Mouse (Mus musculus) megakaryocyte, embryonic 14.5 days (primary cell): ENCODE measurements around the gene Ctnnbip1. TPM values are rescaled to one million over a fixed set of nuclear protein-coding genes. Genes with fewer than 3 reads are reported as not detected.
A peak's percentile ranks its signal among the peaks of the same experiment; 100 is the strongest.

Experiments
- H3K27me3 ChIP-seq: replicated peaks from 2 replicates; pipeline ENCODE3; 2012; ENCODE audit warnings: inconsistent platforms
- H3K36me3 ChIP-seq: replicated peaks from 2 replicates; pipeline ENCODE3; 2012; ENCODE audit warnings: low read length, inconsistent platforms, mixed read lengths
- H3K4me1 ChIP-seq: 2 replicates; pipeline ENCODE4 v1.6.1; 2012; ENCODE audit warnings: inconsistent platforms
- H3K4me3 ChIP-seq: replicated peaks from 2 replicates; pipeline ENCODE3; 2012; ENCODE audit warnings: moderate library complexity, mild to moderate bottlenecking, inconsistent platforms
- H3K9me3 ChIP-seq: 2 replicates; pipeline ENCODE4 v1.6.1; 2012; ENCODE audit warnings: inconsistent platforms
- FLI1 ChIP-seq: IDR thresholded peaks from 2 replicates; pipeline ENCODE4 v1.6.1; 2012; ENCODE audit warnings: low read length, inconsistent platforms, mixed read lengths
- GATA1 ChIP-seq: IDR thresholded peaks from 3 replicates; pipeline ENCODE4 v1.6.1; 2012; ENCODE audit warnings: mixed read lengths, low read length, inconsistent platforms, borderline replicate concordance
- polyA plus RNA-seq: library from polyadenylated mRNA; stranded (reverse); fragments of >175 nt; gene quantifications from 2 replicates; pipeline ENCODE4 v1.2.3, GENCODE M21; 2012; ENCODE audit warnings: low replicate concordance; ENCODE audit not compliant: insufficient read depth

Ctnnbip1 gene
- polyA plus RNA-seq, 1 experiment = 14.5 TPM

- H3K4me3 ChIP-seq = no peak overlapping the region
- H3K4me1 ChIP-seq = no peaks in the 10 kb centered on the region
- no peaks in the 10 kb centered on the region for H3K9me3 ChIP-seq
- H3K27me3 ChIP-seq = peaks cover 87% of the 10 kb centered on the region
- H3K36me3 ChIP-seq = no peaks in the 10 kb centered on the region
- TF ChIP-seq FLI1 (no peak), GATA1 (no peak)
Observed at GRCm38 (mm10) chr4:149578831-149579230, 60.8 kb downstream of the Ctnnbip1 start.

GRCm38 (mm10) chr4:149585236-149585635 lies 67.2 kb downstream of the Ctnnbip1 start:
- peaks cover 21% of the 10 kb centered on the region for H3K4me1 ChIP-seq
- H3K9me3 ChIP-seq = no peaks in the 10 kb centered on the region
- H3K27me3 ChIP-seq = peaks cover 84% of the 10 kb centered on the region
- no peaks in the 10 kb centered on the region for H3K36me3 ChIP-seq
- H3K4me3 ChIP-seq = no peak overlapping the region
- no peak for TF ChIP-seq GATA1

- Histone ChIP-seq H3K9me3 (peaks cover 2% of the 10 kb centered on the region; the same call in 1 of the 2 replicates), H3K36me3 (no peaks in the 10 kb centered on the region), H3K4me1 (peaks cover 21% of the 10 kb centered on the region), H3K27me3 (peaks cover 75% of the 10 kb centered on the region), H3K4me3 (peak within 1 kb of the TSS; percentile 93)
- TF ChIP-seq GATA1 (no peak), FLI1 (no peak)
Observed at GRCm38 (mm10) chr4:149586044-149586782, 68.2 kb downstream of the Ctnnbip1 start, which contains the start of gene Clstn1. Clstn1 (plus strand) TSS chr4:149586468.

- Histone ChIP-seq H3K36me3 (no peaks in the 10 kb centered on the region), H3K9me3 (peaks cover 9% of the 10 kb centered on the region; the same call in 1 of the 2 replicates), H3K4me1 (peaks cover 21% of the 10 kb centered on the region), H3K4me3 (peak overlapping the region; percentile 93), H3K27me3 (peaks cover 69% of the 10 kb centered on the region)
- TF ChIP-seq FLI1 (no peak), GATA1 (no peak)
Observed at GRCm38 (mm10) chr4:149586783-149587595, 69.0 kb downstream of the Ctnnbip1 start.

- TF ChIP-seq FLI1 (no peak), GATA1 (no peak)
- Histone ChIP-seq H3K27me3 (peaks cover 71% of the 10 kb centered on the region), H3K4me1 (peaks cover 21% of the 10 kb centered on the region), H3K4me3 (peak overlapping the region; percentile 93), H3K36me3 (no peaks in the 10 kb centered on the region), H3K9me3 (peaks cover 9% of the 10 kb centered on the region; the same call in 1 of the 2 replicates)
Observed at GRCm38 (mm10) chr4:149587596-149588168, 69.6 kb downstream of the Ctnnbip1 start.

GRCm38 (mm10) chr4:149590200-149590599 lies 72.2 kb downstream of the Ctnnbip1 start:
- peaks cover 19% of the 10 kb centered on the region for H3K4me1 ChIP-seq
- no peak for TF ChIP-seq FLI1
- no peak for TF ChIP-seq GATA1
- peaks cover 9% of the 10 kb centered on the region; the same call in 1 of the 2 replicates for H3K9me3 ChIP-seq
- H3K4me3 ChIP-seq = no peak overlapping the region
- H3K36me3 ChIP-seq = no peaks in the 10 kb centered on the region
- H3K27me3 ChIP-seq = peaks cover 53% of the 10 kb centered on the region

GRCm38 (mm10) chr4:149591486-149591885 lies 73.5 kb downstream of the Ctnnbip1 start:
- TF ChIP-seq FLI1 = no peak
- no peak for TF ChIP-seq GATA1
- Histone ChIP-seq H3K4me3 (no peak overlapping the region), H3K4me1 (peaks cover 14% of the 10 kb centered on the region), H3K9me3 (peaks cover 15% of the 10 kb centered on the region; the same call in 1 of the 2 replicates), H3K27me3 (peaks cover 45% of the 10 kb centered on the region), H3K36me3 (no peaks in the 10 kb centered on the region)

- H3K9me3 ChIP-seq = peaks cover 15% of the 10 kb centered on the region; the same call in 1 of the 2 replicates
- H3K36me3 ChIP-seq = no peaks in the 10 kb centered on the region
- H3K4me3 ChIP-seq = no peak overlapping the region
- H3K27me3 ChIP-seq = peaks cover 20% of the 10 kb centered on the region
- TF ChIP-seq FLI1 = no peak
- no peak for TF ChIP-seq GATA1
- H3K4me1 ChIP-seq = peaks cover 24% of the 10 kb centered on the region
Observed at GRCm38 (mm10) chr4:149594913-149595581, 77.0 kb downstream of the Ctnnbip1 start.

GRCm38 (mm10) chr4:149597641-149598208 lies 79.7 kb downstream of the Ctnnbip1 start:
- peaks cover 13% of the 10 kb centered on the region for H3K27me3 ChIP-seq
- H3K9me3 ChIP-seq = 0 out of 2 replicates have a peak, but pooled peaks cover 6% of the 10 kb centered on the region
- H3K4me1 ChIP-seq = peaks cover 40% of the 10 kb centered on the region
- no peaks in the 10 kb centered on the region for H3K36me3 ChIP-seq
- TF ChIP-seq FLI1 = no peak
- no peak for TF ChIP-seq GATA1
- H3K4me3 ChIP-seq = no peak overlapping the region
